Comparison of ENCODE assay signal across 7 mouse cellular contexts in the genomic region with DNA sequence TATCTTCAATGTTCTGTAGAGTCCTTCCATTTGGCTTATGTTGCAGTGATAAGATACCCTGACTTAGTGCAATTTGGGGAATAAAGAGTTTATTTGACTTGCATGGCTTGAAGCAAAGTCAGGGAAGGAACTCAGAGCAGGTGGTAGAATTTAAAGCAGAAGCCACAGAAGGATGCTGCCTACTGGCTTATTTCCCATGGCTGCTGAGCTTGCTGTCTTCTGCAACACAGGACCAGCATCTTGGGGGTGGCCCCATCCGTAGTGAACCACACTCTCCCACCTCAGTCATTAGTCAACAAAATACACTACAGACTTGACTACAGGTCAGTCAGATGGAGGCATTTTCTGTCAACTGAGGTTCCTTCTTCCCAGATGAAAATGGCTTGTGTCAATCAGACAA.
"Had no signal": no experiment of that assay in that cellular context is flagged by ENCODE, and none has a peak within 500 bp of the region (broad histone marks: within the 10 kb centered on the region; RNA-seq: fewer than 3 reads in every experiment).

No protein-coding gene starts in this region.

- DNase-seq: lung, adult 2 months; lung, postnatal 14 days; lung, postnatal 36 days; right cerebral cortex, postnatal 14 days; thymus, adult 2 months; thymus, postnatal 25 days; thymus, postnatal 4 days had no signal
